Mouse (Mus musculus) liver, adult 2 months (tissue): ENCODE results near the gene Gm8677.
"Not testable (repeated sequence)": the region's sequence is repeated elsewhere in the genome, so short reads cannot be mapped to it uniquely, and the experiment has no call there.

Experiments
- CTCF ChIP-seq: fragments of 200-500 bp; IDR thresholded peaks from 2 replicates; pipeline ENCODE4 v1.5.1; 2011; ENCODE audit warnings: low read depth, low read length, control low read depth
- POLR2A ChIP-seq: fragments of 200-500 bp; IDR thresholded peaks from 2 replicates; pipeline ENCODE4 v1.6.1; 2011; ENCODE audit warnings: low read length, control low read depth; ENCODE audit not compliant: insufficient read depth; ENCODE audit errors: extremely low read depth

GRCm38 (mm10) chr7:22499578-22499977, 35.1 kb downstream of the Gm8677 start, which contains the start of gene Vmn1r151:
- not testable (repeated sequence) for TF ChIP-seq POLR2A, CTCF
